Mouse (Mus musculus): ENCODE results near the gene Psip1. TPM values are rescaled to one million over a fixed set of nuclear protein-coding genes. Genes with fewer than 3 reads are reported as not detected.

Psip1 gene
- polyA plus RNA-seq, 1 experiment from 2014 or later = 99.9 TPM

GRCm38 (mm10) chr4:83432901-83433300 lies 53.4 kb downstream of the Psip1 start:
- H3K4me2 ChIP-seq (ENCODE audit: low read length) = no peak overlapping the region
- H3K27ac ChIP-seq (replicated peaks in 1 of 2; ENCODE audit: control insufficient read depth in 1 of 2, insufficient read depth in 1 of 2, low read depth in 2 of 2, low read length in 2 of 2) = no peak overlapping the region
- H3K4me3 ChIP-seq (ENCODE audit: control insufficient read depth in 1 of 2, insufficient read depth in 1 of 2, low read depth in 1 of 2, low read length in 2 of 2) = no peak overlapping the region
- no peaks in the 10 kb centered on the region for H3K4me1 ChIP-seq (ENCODE audit: control insufficient read depth in 2 of 2, insufficient read depth in 2 of 2, low read length in 2 of 2)
- no peak overlapping the region for H3K9ac ChIP-seq (ENCODE audit: low read length)
- H3K36me3 ChIP-seq (ENCODE audit: control insufficient read depth, insufficient read depth, low read length) = peaks cover 86% of the 10 kb centered on the region
- no peaks in the 10 kb centered on the region for H3K27me3 ChIP-seq (ENCODE audit: control insufficient read depth, insufficient read depth, low read length)
- H3K9me3 ChIP-seq (ENCODE audit: control insufficient read depth, low read length) = no peaks in the 10 kb centered on the region
- WGBS = 81% methylated on average over 6 of the region's 6 CpGs
- ATAC-seq (ENCODE audit: insufficient number of reproducible peaks, insufficient read depth, low FRiP score, low read depth) = no peak

GRCm38 (mm10) chr4:83431950-83432349 lies 54.3 kb downstream of the Psip1 start:
- WGBS = 94% methylated on average over 7 of the region's 7 CpGs
- Histone ChIP-seq H3K9me3 (ENCODE audit: control insufficient read depth, low read length) (no peaks in the 10 kb centered on the region), H3K4me1 (ENCODE audit: control insufficient read depth in 2 of 2, insufficient read depth in 2 of 2, low read length in 2 of 2) (no peaks in the 10 kb centered on the region), H3K27ac (replicated peaks in 1 of 2; ENCODE audit: control insufficient read depth in 1 of 2, insufficient read depth in 1 of 2, low read depth in 2 of 2, low read length in 2 of 2) (no peak overlapping the region), H3K4me3 (ENCODE audit: control insufficient read depth in 1 of 2, insufficient read depth in 1 of 2, low read depth in 1 of 2, low read length in 2 of 2) (no peak overlapping the region), H3K9ac (ENCODE audit: low read length) (no peak overlapping the region), H3K36me3 (ENCODE audit: control insufficient read depth, insufficient read depth, low read length) (peaks cover 84% of the 10 kb centered on the region), H3K4me2 (ENCODE audit: low read length) (no peak overlapping the region), H3K27me3 (ENCODE audit: control insufficient read depth, insufficient read depth, low read length) (no peaks in the 10 kb centered on the region)
- no peak for ATAC-seq (ENCODE audit: insufficient number of reproducible peaks, insufficient read depth, low FRiP score, low read depth)

GRCm38 (mm10) chr4:83428845-83429244 lies 57.4 kb downstream of the Psip1 start:
- H3K27ac ChIP-seq (replicated peaks in 1 of 2; ENCODE audit: control insufficient read depth in 1 of 2, insufficient read depth in 1 of 2, low read depth in 2 of 2, low read length in 2 of 2) = no peak overlapping the region
- no peak overlapping the region for H3K9ac ChIP-seq (ENCODE audit: low read length)
- H3K4me3 ChIP-seq (ENCODE audit: control insufficient read depth in 1 of 2, insufficient read depth in 1 of 2, low read depth in 1 of 2, low read length in 2 of 2) = no peak overlapping the region
- H3K4me1 ChIP-seq (ENCODE audit: control insufficient read depth in 2 of 2, insufficient read depth in 2 of 2, low read length in 2 of 2) = no peaks in the 10 kb centered on the region
- H3K9me3 ChIP-seq (ENCODE audit: control insufficient read depth, low read length) = no peaks in the 10 kb centered on the region
- H3K4me2 ChIP-seq (ENCODE audit: low read length) = no peak overlapping the region
- ATAC-seq (ENCODE audit: insufficient number of reproducible peaks, insufficient read depth, low FRiP score, low read depth) = no peak
- peaks cover 78% of the 10 kb centered on the region for H3K36me3 ChIP-seq (ENCODE audit: control insufficient read depth, insufficient read depth, low read length)
- H3K27me3 ChIP-seq (ENCODE audit: control insufficient read depth, insufficient read depth, low read length) = no peaks in the 10 kb centered on the region
- WGBS = 90% methylated on average over 4 of the region's 4 CpGs

- no peaks in the 10 kb centered on the region for H3K9me3 ChIP-seq (ENCODE audit: control insufficient read depth, low read length)
- H3K27me3 ChIP-seq (ENCODE audit: control insufficient read depth, insufficient read depth, low read length) = no peaks in the 10 kb centered on the region
- no peaks in the 10 kb centered on the region for H3K4me1 ChIP-seq (ENCODE audit: control insufficient read depth in 2 of 2, insufficient read depth in 2 of 2, low read length in 2 of 2)
- no peak overlapping the region for H3K27ac ChIP-seq (replicated peaks in 1 of 2; ENCODE audit: control insufficient read depth in 1 of 2, insufficient read depth in 1 of 2, low read depth in 2 of 2, low read length in 2 of 2)
- H3K36me3 ChIP-seq (ENCODE audit: control insufficient read depth, insufficient read depth, low read length) = peaks cover 78% of the 10 kb centered on the region
- H3K9ac ChIP-seq (ENCODE audit: low read length) = no peak overlapping the region
- WGBS = 96% methylated on average over 8 of the region's 8 CpGs
- no peak overlapping the region for H3K4me3 ChIP-seq (ENCODE audit: control insufficient read depth in 1 of 2, insufficient read depth in 1 of 2, low read depth in 1 of 2, low read length in 2 of 2)
- no peak for ATAC-seq (ENCODE audit: insufficient number of reproducible peaks, insufficient read depth, low FRiP score, low read depth)
- no peak overlapping the region for H3K4me2 ChIP-seq (ENCODE audit: low read length)
These were observed 58.6 kb downstream of the Psip1 start for GRCm38 (mm10) chr4:83427696-83428095.

GRCm38 (mm10) chr4:83427141-83427540 lies 59.1 kb downstream of the Psip1 start:
- no peaks in the 10 kb centered on the region for H3K4me1 ChIP-seq (ENCODE audit: control insufficient read depth in 2 of 2, insufficient read depth in 2 of 2, low read length in 2 of 2)

GRCm38 (mm10) chr4:83425119-83425518 lies 61.1 kb downstream of the Psip1 start:
- no peak overlapping the region for H3K4me3 ChIP-seq (ENCODE audit: control insufficient read depth in 1 of 2, insufficient read depth in 1 of 2, low read depth in 1 of 2, low read length in 2 of 2)
- WGBS = 96% methylated on average over 4 of the region's 4 CpGs
- H3K9ac ChIP-seq (ENCODE audit: low read length) = no peak overlapping the region
- peaks cover 77% of the 10 kb centered on the region for H3K36me3 ChIP-seq (ENCODE audit: control insufficient read depth, insufficient read depth, low read length)
- H3K27ac ChIP-seq (replicated peaks in 1 of 2; ENCODE audit: control insufficient read depth in 1 of 2, insufficient read depth in 1 of 2, low read depth in 2 of 2, low read length in 2 of 2) = no peak overlapping the region
- no peaks in the 10 kb centered on the region for H3K9me3 ChIP-seq (ENCODE audit: control insufficient read depth, low read length)
- H3K4me2 ChIP-seq (ENCODE audit: low read length) = no peak overlapping the region
- H3K27me3 ChIP-seq (ENCODE audit: control insufficient read depth, insufficient read depth, low read length) = no peaks in the 10 kb centered on the region
- ATAC-seq (ENCODE audit: insufficient number of reproducible peaks, insufficient read depth, low FRiP score, low read depth) = no peak
- H3K4me1 ChIP-seq (ENCODE audit: control insufficient read depth in 2 of 2, insufficient read depth in 2 of 2, low read length in 2 of 2) = no peaks in the 10 kb centered on the region

More at GRCm38 (mm10) chr4:83427141-83427540, 59.1 kb downstream of the Psip1 start:
- no peak overlapping the region for H3K27ac ChIP-seq (replicated peaks in 1 of 2; ENCODE audit: control insufficient read depth in 1 of 2, insufficient read depth in 1 of 2, low read depth in 2 of 2, low read length in 2 of 2)
- ATAC-seq (ENCODE audit: insufficient number of reproducible peaks, insufficient read depth, low FRiP score, low read depth) = no peak
- H3K9ac ChIP-seq (ENCODE audit: low read length) = no peak overlapping the region
- no peaks in the 10 kb centered on the region for H3K9me3 ChIP-seq (ENCODE audit: control insufficient read depth, low read length)
- H3K27me3 ChIP-seq (ENCODE audit: control insufficient read depth, insufficient read depth, low read length) = no peaks in the 10 kb centered on the region
- 95% methylated on average over 7 of the region's 7 CpGs for WGBS
- peaks cover 77% of the 10 kb centered on the region for H3K36me3 ChIP-seq (ENCODE audit: control insufficient read depth, insufficient read depth, low read length)
- H3K4me2 ChIP-seq (ENCODE audit: low read length) = no peak overlapping the region
- H3K4me3 ChIP-seq (ENCODE audit: control insufficient read depth in 1 of 2, insufficient read depth in 1 of 2, low read depth in 1 of 2, low read length in 2 of 2) = no peak overlapping the region

- H3K36me3 ChIP-seq (ENCODE audit: control insufficient read depth, insufficient read depth, low read length) = peaks cover 67% of the 10 kb centered on the region
- no peak overlapping the region for H3K4me2 ChIP-seq (ENCODE audit: low read length)
- H3K9ac ChIP-seq (ENCODE audit: low read length) = no peak overlapping the region
- ATAC-seq (ENCODE audit: insufficient number of reproducible peaks, insufficient read depth, low FRiP score, low read depth) = no peak
- WGBS = 91% methylated on average over 6 of the region's 6 CpGs
- H3K27me3 ChIP-seq (ENCODE audit: control insufficient read depth, insufficient read depth, low read length) = no peaks in the 10 kb centered on the region
- no peak overlapping the region for H3K27ac ChIP-seq (replicated peaks in 1 of 2; ENCODE audit: control insufficient read depth in 1 of 2, insufficient read depth in 1 of 2, low read depth in 2 of 2, low read length in 2 of 2)
- H3K9me3 ChIP-seq (ENCODE audit: control insufficient read depth, low read length) = no peaks in the 10 kb centered on the region
- peaks cover 2 to 4% of the 10 kb centered on the region in 2 experiments; a peak in 3 of 4 replicates for H3K4me1 ChIP-seq (ENCODE audit: control insufficient read depth in 2 of 2, insufficient read depth in 2 of 2, low read length in 2 of 2)
- no peak overlapping the region for H3K4me3 ChIP-seq (ENCODE audit: control insufficient read depth in 1 of 2, insufficient read depth in 1 of 2, low read depth in 1 of 2, low read length in 2 of 2)
These were observed 62.6 kb downstream of the Psip1 start for GRCm38 (mm10) chr4:83423641-83424040.

GRCm38 (mm10) chr4:83418781-83419180 lies 67.5 kb downstream of the Psip1 start:
- peak overlapping the region; percentile 73 to 93; a peak in 3 of 4 replicates for H3K4me3 ChIP-seq (ENCODE audit: control insufficient read depth in 1 of 2, insufficient read depth in 1 of 2, low read depth in 1 of 2, low read length in 2 of 2)
- peak overlapping the region; percentile 83; the same call in 1 of the 2 replicates for H3K9ac ChIP-seq (ENCODE audit: low read length)
- no peak overlapping the region for H3K27ac ChIP-seq (replicated peaks in 1 of 2; ENCODE audit: control insufficient read depth in 1 of 2, insufficient read depth in 1 of 2, low read depth in 2 of 2, low read length in 2 of 2)
- peaks cover 28% of the 10 kb centered on the region for H3K36me3 ChIP-seq (ENCODE audit: control insufficient read depth, insufficient read depth, low read length)
- H3K4me1 ChIP-seq (ENCODE audit: control insufficient read depth in 2 of 2, insufficient read depth in 2 of 2, low read length in 2 of 2) = peaks cover 2 to 13% of the 10 kb centered on the region in 2 experiments; a peak in 3 of 4 replicates
- H3K27me3 ChIP-seq (ENCODE audit: control insufficient read depth, insufficient read depth, low read length) = no peaks in the 10 kb centered on the region
- H3K9me3 ChIP-seq (ENCODE audit: control insufficient read depth, low read length) = peaks cover 5% of the 10 kb centered on the region; the same call in 1 of the 2 replicates
- WGBS = 75% methylated on average over 2 of the region's 2 CpGs
- ATAC-seq (ENCODE audit: insufficient number of reproducible peaks, insufficient read depth, low FRiP score, low read depth) = no peak
- H3K4me2 ChIP-seq (ENCODE audit: low read length) = peak overlapping the region; percentile 84

Measured in heart, embryonic 14.5 days (tissue).